Mouse (Mus musculus) c-Kit-negative CD71-positive TER-119-positive erythroid progenitor cells, embryonic 14.5 days (primary cell): ENCODE data around the gene Cir1.
A peak's percentile ranks its signal among the peaks of the same experiment; 100 is the strongest.

Experiments
- DNase-seq: peaks from one replicate; pipeline ENCODE4 v3.0.0-alpha.2; 2013; ENCODE audit warnings: low read depth, low spot score

The Cir1 gene

GRCm38 (mm10) chr2:73312152-73313116 lies at the start of gene Cir1, which contains the start of gene Scrn3:
Gene Cir1 (minus strand): TSS chr2:73312701.
Gene Scrn3 (plus strand): TSS chr2:73312601.
- DNase-seq, result peak; percentile 90

- peak; percentile 22 for DNase-seq
These were observed 48.0 kb upstream of the Cir1 start for GRCm38 (mm10) chr2:73360536-73360935.

- DNase-seq, result peak; percentile 71
These were observed 47.4 kb upstream of the Cir1 start for GRCm38 (mm10) chr2:73359941-73360340.

GRCm38 (mm10) chr2:73357004-73357403 lies 44.5 kb upstream of the Cir1 start:
- no peak for DNase-seq

GRCm38 (mm10) chr2:73351927-73352374 lies 39.5 kb upstream of the Cir1 start:
- DNase-seq, result no peak

- no peak for DNase-seq
These were observed 39.0 kb upstream of the Cir1 start for GRCm38 (mm10) chr2:73351496-73351895.

- no peak for DNase-seq
These were observed 35.7 kb upstream of the Cir1 start for GRCm38 (mm10) chr2:73348221-73348620.

- DNase-seq, result no peak
These were observed 35.3 kb upstream of the Cir1 start for GRCm38 (mm10) chr2:73347766-73348165.

- DNase-seq, result no peak
These were observed 34.6 kb upstream of the Cir1 start for GRCm38 (mm10) chr2:73347136-73347535.

- DNase-seq, result no peak
These were observed 34.0 kb upstream of the Cir1 start for GRCm38 (mm10) chr2:73346345-73347086.

- no peak for DNase-seq
These were observed 32.7 kb upstream of the Cir1 start for GRCm38 (mm10) chr2:73345204-73345603.

- no peak for DNase-seq
These were observed 31.2 kb upstream of the Cir1 start for GRCm38 (mm10) chr2:73343701-73344100.

GRCm38 (mm10) chr2:73338415-73338814 lies 25.9 kb upstream of the Cir1 start:
- DNase-seq, result no peak

GRCm38 (mm10) chr2:73335949-73336348 lies 23.4 kb upstream of the Cir1 start:
- DNase-seq, result no peak

GRCm38 (mm10) chr2:73325871-73326270 lies 13.4 kb upstream of the Cir1 start:
- DNase-seq, result no peak

- no peak for DNase-seq
These were observed 10.5 kb upstream of the Cir1 start for GRCm38 (mm10) chr2:73322991-73323390.

- no peak for DNase-seq
These were observed 6.7 kb upstream of the Cir1 start for GRCm38 (mm10) chr2:73319218-73319617.

GRCm38 (mm10) chr2:73317426-73317825 lies 4.9 kb upstream of the Cir1 start:
- no peak for DNase-seq

- DNase-seq, result no peak
These were observed 1.8 kb upstream of the Cir1 start for GRCm38 (mm10) chr2:73314311-73314710.

- peak; percentile 65 for DNase-seq
These were observed 608 bp upstream of the Cir1 start for GRCm38 (mm10) chr2:73313117-73313501.

- DNase-seq, result no peak
These were observed 6.5 kb downstream of the Cir1 start for GRCm38 (mm10) chr2:73306006-73306405.

GRCm38 (mm10) chr2:73304506-73304905 lies 8.0 kb downstream of the Cir1 start:
- DNase-seq, result no peak
